Mouse (Mus musculus) left cerebral cortex, adult 11 months (tissue): ENCODE measurements around the gene 2510009E07Rik.

Experiments used
- DNase-seq: peaks from one replicate; pipeline ENCODE4 v3.0.0; 2022; ENCODE audit warnings: low spot score

2510009E07Rik gene

DNA sequence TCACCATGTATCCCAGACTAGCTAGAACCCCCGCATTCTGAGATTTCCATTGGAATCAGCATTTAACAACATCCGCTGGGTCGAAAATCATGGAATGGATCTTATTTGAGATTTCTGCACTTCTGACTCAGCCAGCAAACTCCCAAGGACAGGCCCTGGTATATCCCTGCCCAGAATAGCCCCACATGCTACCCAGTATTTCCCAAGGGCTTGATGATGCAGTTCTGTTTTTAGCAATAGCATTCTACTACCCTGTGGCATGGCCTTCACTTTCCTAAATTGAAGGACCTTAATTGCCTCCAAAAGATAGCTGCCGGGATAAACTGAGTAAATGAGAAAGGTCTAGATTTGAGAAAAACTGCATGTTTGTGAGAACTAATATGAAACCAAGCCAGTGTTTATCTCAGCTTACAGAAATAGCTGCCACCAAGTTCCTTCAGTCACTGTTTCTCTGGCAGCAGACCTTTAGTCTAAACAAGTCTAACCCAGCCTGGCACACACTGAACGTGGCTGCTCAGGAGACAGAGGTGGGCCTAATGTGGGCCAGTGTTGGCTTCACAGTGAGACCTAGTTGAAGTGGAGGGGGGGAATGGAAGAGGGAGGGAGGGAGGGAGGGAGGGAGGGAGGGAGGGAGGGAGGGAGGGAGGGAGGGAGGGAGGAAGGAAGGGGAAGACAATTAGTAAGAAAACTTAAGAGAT is 58.2 kb downstream of the 2510009E07Rik start:
- no peak for DNase-seq

- no peak for DNase-seq
Observed at GRCm38 (mm10) chr16:21634460-21634859, 60.0 kb downstream of the 2510009E07Rik start.

- no peak for DNase-seq
Observed at GRCm38 (mm10) chr16:21631815-21632222, 62.6 kb downstream of the 2510009E07Rik start.

DNA sequence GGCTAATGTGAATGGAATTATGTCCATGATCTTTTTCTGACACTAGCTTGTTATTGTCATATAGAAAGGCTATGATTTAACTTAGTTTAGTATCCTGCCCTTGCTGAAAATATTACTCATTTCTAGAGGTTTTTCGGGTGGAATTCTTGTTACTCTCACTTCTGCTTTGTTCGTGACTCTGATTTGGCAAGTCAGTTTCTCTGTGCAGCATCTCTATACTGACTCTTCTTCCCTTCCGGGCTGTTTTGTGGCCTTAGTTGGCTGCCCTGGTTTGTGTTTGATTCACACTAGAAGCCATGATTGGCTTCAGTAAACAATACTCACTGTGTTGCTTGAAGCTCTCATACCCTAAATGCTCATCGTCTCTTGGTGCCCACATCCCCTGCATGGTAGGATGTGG is 63.9 kb downstream of the 2510009E07Rik start:
- DNase-seq = no peak

DNA sequence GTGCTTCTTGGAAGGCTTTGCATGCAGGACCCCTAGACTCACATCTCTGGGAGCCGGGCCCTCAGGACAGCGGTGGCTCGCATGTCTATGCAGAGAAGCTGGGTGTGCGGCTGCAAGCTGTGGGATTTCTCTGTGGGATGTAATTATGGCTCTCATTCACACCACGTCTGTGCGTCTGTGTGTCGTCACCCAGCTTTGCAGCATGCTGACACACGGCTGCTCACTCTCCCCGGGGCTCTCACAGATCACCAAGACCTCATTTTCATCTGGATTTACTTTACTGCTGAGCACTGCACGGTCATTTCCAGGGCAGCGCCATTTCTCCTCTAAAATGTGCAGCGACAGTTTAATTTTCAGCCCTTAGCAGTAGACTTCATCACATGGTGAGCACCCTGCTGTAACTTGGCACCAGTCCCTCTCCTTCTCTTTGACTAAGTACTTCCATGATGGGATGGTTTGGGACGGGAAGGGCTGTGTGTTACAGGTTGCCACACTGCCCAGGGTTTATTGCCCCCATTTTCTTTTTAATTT is 66.3 kb downstream of the 2510009E07Rik start:
- no peak for DNase-seq

- DNase-seq = no peak
Observed at GRCm38 (mm10) chr16:21627248-21627647, 67.2 kb downstream of the 2510009E07Rik start.

DNA sequence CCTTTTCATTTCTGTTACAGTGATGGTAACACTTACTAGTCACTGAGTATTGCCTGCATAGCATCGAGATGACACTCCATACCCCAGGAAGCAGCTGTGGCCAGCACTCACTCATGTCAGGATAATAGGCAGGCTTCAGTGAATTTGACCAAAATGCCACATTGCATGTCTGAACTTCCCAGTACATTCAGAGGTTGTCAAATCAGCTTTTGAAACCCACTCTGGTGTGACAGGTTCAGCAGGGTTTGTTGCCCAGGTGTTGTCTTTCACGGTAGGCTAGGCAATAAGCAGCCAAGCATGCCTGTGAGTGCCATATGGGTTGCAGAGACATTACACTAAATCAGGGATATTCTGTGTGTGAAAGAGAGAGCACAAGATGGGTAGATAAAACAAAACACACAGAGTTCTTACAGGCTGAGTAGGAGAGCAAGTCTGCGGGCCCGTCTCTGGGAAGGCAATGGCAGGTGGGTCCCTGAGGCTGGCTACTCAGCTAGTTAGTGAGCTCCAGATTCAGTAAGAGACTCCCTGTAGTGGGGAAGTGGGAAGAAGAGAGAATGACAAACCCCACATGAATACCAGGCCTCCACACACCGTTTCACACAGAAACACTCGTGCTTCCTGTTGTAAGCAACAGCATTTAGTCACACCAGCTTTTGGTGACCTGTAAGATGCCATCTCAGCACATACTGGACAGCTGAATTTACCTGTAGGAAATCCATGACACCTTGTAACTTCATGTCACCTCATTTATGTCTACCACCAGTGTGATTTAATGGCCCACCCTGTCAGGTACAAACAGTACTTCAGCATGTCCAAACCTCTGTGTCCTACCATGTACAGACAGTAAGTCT is 68.5 kb downstream of the 2510009E07Rik start:
- DNase-seq = no peak

- no peak for DNase-seq
Observed at GRCm38 (mm10) chr16:21620630-21621029, 73.8 kb downstream of the 2510009E07Rik start.

DNA sequence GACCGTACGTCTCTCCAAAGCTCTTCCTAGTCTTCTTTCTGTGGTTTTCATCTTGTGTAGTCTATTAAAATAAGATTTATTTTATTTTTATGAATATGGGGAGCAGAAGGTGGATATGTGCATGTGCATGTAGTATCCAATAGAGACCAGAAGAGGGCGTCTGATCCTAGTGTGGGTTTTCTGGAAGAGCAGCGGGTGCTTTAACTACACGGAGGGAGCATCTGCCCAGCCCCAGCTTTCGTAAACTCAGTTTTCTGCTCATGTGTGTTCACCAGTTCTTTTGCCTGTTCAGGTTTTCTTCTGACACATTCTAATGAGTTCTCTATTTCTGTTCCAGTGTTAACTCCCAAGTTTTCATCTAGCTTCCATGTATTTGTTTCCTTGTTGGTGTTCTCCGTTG is 78.7 kb downstream of the 2510009E07Rik start:
- no peak for DNase-seq

DNA sequence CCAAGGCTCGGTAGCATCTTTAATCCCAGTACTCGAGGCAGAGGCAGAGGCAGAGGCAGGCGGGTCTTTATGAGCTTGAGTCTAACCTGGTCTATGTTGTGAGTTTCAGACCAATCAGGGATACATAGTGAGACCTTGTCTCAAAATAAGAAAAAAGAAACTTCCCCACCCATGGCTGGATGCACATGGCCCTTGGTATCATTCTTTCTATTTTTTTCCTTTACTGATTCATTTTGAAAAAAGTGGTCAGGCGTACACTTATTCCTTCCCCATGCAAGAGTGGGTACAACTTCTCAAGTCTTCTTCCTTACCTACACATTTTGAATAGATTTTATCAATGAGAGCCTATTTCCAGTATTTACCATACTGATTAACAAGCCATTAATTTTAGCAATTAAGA is 84.0 kb downstream of the 2510009E07Rik start:
- DNase-seq = no peak

DNA sequence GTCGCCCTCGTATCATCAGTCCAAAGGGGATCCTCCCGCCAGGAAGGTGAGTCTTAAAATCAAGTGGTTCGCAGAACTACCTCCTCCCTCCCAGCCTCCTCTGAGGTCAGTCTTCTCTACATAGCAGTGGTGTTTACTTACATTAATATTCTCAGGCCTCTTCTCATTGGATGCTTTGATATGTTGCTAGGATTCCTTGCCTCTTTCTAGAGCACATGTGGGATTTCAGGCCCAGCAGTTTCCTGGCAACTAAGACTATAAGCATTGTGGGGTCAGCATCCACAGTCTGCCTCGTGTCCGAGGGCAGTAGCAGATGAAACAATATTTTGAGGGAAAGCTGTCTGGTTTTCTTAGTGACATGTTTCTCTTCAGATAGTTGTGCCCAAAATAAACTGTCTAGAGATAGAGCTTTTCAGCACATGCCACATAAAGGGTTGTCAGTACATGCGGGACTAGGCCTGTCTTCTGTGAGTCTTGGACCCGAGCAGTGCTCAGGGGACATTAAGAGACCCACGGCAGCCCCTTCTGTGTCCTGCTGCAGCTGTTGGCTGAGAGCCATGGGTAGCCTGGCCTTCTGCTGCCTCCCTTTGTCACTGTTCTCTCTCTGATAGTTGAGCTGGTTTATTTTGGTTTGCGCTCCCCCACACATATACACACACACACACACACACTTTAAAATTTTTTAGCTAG is 86.1 kb downstream of the 2510009E07Rik start:
- no peak for DNase-seq

- DNase-seq = no peak
Observed at GRCm38 (mm10) chr16:21607651-21608040, 86.8 kb downstream of the 2510009E07Rik start.

- no peak for DNase-seq
Observed at GRCm38 (mm10) chr16:21607021-21607650, 87.3 kb downstream of the 2510009E07Rik start.

- no peak for DNase-seq
Observed at GRCm38 (mm10) chr16:21606249-21607020, 88.0 kb downstream of the 2510009E07Rik start.

DNA sequence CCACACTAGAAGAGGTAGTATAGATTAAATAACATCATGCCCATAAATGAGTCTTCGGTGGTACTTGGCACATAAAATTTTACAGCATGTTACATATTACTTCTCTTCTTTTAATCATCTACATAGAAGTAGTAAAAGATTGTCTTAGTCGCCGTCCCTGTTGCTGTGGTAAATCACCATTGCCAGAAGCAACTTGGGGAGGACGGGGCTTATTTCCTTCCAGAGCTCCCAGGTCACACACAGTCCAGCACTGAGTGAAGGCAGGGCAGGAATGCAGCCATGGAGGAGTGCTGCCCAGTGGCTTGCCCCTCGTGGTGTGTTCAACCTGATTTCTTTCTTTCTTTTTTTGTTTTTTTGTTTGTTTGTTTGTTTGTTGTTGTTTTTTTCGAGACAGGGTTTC is 90.1 kb downstream of the 2510009E07Rik start:
- no peak for DNase-seq
